Mouse (Mus musculus) bone marrow, adult 2 months (tissue): Measurements from ENCODE around the gene Kcnmb3. TPM values are rescaled to one million over a fixed set of nuclear protein-coding genes. Genes with fewer than 3 reads are reported as not detected.

Experiments used
- H3K27ac ChIP-seq: fragments of 200-500 bp; 2 replicates; pipeline ENCODE4 v1.5.1; 2012; ENCODE audit warnings: low read depth, mild to moderate bottlenecking, control low read depth, inconsistent platforms, low read length; ENCODE audit not compliant: control insufficient read depth, poor library complexity, insufficient read depth
- H3K4me1 ChIP-seq: fragments of 200-500 bp; 2 replicates; pipeline ENCODE4 v1.6.1; 2011; ENCODE audit warnings: low read length; ENCODE audit not compliant: control insufficient read depth, insufficient read depth
- H3K4me3 ChIP-seq: fragments of 200-500 bp; replicated peaks from 2 replicates; pipeline ENCODE3; 2011; ENCODE audit warnings: mild to moderate bottlenecking, low read depth, low read length, control low read depth; ENCODE audit not compliant: control insufficient read depth
- CTCF ChIP-seq: fragments of 200-500 bp; IDR thresholded peaks from 2 replicates; pipeline ENCODE4 v1.5.1; 2011; ENCODE audit warnings: low read length, control low read depth; ENCODE audit not compliant: control insufficient read depth, insufficient read depth
- POLR2A ChIP-seq: fragments of 200-500 bp; IDR thresholded peaks from 2 replicates; pipeline ENCODE4 v1.6.1; 2011; ENCODE audit warnings: low read depth, mild to moderate bottlenecking, control low read depth, low read length, borderline replicate concordance; ENCODE audit not compliant: control insufficient read depth
- WGBS: fragments of 180-500 bp; shearing (Covaris S2); methylation state at CpG from one replicate; pipeline ENCODE4 v1.1.7; 2018; 5-methylcytosine and 5-hydroxymethylcytosine counted together
- polyA plus RNA-seq: library from polyadenylated mRNA; stranded (reverse); fragments of >200 nt; gene quantifications from 2 replicates; pipeline ENCODE4 v1.2.4, GENCODE M21; 2011; ENCODE audit warnings: low replicate concordance; ENCODE audit not compliant: missing spikeins, insufficient read depth, insufficient read length

Kcnmb3 gene
- polyA plus RNA-seq, 1 experiment, result not detected

- Histone ChIP-seq H3K4me1 (peaks cover 2% of the 10 kb centered on the region; the same call in 1 of the 2 replicates), H3K4me3 (peak overlapping the region; percentile 9), H3K27ac (peak overlapping the region; percentile 54; the same call in 1 of the 2 replicates)
- WGBS, result 64% methylated on average over 7 of the region's 7 CpGs
- TF ChIP-seq POLR2A, result no peak
Observed at GRCm38 (mm10) chr3:32512686-32513284, 20.8 kb upstream of the Kcnmb3 start.

GRCm38 (mm10) chr3:32511191-32511550 is 19.1 kb upstream of the Kcnmb3 start:
- Histone ChIP-seq H3K27ac (peak overlapping the region; percentile 79), H3K4me1 (peaks cover 2% of the 10 kb centered on the region; the same call in 1 of the 2 replicates), H3K4me3 (peak overlapping the region; percentile 67)
- 3% methylated on average over 13 of the region's 13 CpGs for WGBS
- TF ChIP-seq POLR2A (no peak), CTCF (no peak)

GRCm38 (mm10) chr3:32510375-32511190 is 18.6 kb upstream of the Kcnmb3 start:
- 1% methylated on average over 65 of the region's 69 CpGs for WGBS
- peak overlapping the region; percentile 79 for H3K27ac ChIP-seq
- TF ChIP-seq CTCF (peak; percentile 85), POLR2A (peak; percentile 21; the same call in 1 of the 2 replicates)
- H3K4me1 ChIP-seq, result peaks cover 2% of the 10 kb centered on the region; the same call in 1 of the 2 replicates
- peak overlapping the region; percentile 67 for H3K4me3 ChIP-seq

GRCm38 (mm10) chr3:32509496-32510374 is 17.7 kb upstream of the Kcnmb3 start, which contains the start of gene Zfp639:
Gene Zfp639 (plus strand): TSS chr3:32510259.
- Histone ChIP-seq H3K4me1 (peaks cover 2% of the 10 kb centered on the region; the same call in 1 of the 2 replicates), H3K4me3 (peak within 1 kb of the TSS; percentile 67), H3K27ac (peak within 1 kb of the TSS; percentile 79)
- TF ChIP-seq CTCF (no peak), POLR2A (no peak)
- 13% methylated on average over 24 of the region's 24 CpGs for WGBS

- no peak overlapping the region for H3K27ac ChIP-seq
- TF ChIP-seq POLR2A (no peak), CTCF (peak; percentile 63)
- peaks cover 2% of the 10 kb centered on the region; the same call in 1 of the 2 replicates for H3K4me1 ChIP-seq
- no peak overlapping the region for H3K4me3 ChIP-seq
- 2% methylated on average over 17 of the region's 17 CpGs for WGBS
Observed at GRCm38 (mm10) chr3:32508666-32509324, 16.8 kb upstream of the Kcnmb3 start.

- no peak for TF ChIP-seq CTCF
- TF ChIP-seq POLR2A, result no peak
- Histone ChIP-seq H3K4me1 (no peaks in the 10 kb centered on the region; the same call in 1 of the 2 replicates), H3K27ac (no peak overlapping the region), H3K4me3 (no peak overlapping the region)
- 79% methylated on average over 11 of the region's 11 CpGs for WGBS
Observed at GRCm38 (mm10) chr3:32506366-32507225, 14.6 kb upstream of the Kcnmb3 start.

- Histone ChIP-seq H3K27ac (no peak overlapping the region), H3K4me1 (no peaks in the 10 kb centered on the region; the same call in 1 of the 2 replicates), H3K4me3 (no peak overlapping the region)
- whole genome bisulfite sequencing, result 55% methylated on average over 3 of the region's 3 CpGs
- no peak for TF ChIP-seq CTCF
- TF ChIP-seq POLR2A, result no peak
Observed at GRCm38 (mm10) chr3:32505841-32506240, 13.8 kb upstream of the Kcnmb3 start.
